Mouse (Mus musculus) spleen, postnatal 36 days (tissue): ENCODE measurements around the gene Sf3a3.

Source experiments
- DNase-seq, 2 experiments: peaks; one replicate each; pipeline ENCODE4 v3.0.0; 2022; ENCODE audit warnings: low spot score in 2 of 2, mixed read lengths in 1 of 2

Sf3a3 gene

DNA sequence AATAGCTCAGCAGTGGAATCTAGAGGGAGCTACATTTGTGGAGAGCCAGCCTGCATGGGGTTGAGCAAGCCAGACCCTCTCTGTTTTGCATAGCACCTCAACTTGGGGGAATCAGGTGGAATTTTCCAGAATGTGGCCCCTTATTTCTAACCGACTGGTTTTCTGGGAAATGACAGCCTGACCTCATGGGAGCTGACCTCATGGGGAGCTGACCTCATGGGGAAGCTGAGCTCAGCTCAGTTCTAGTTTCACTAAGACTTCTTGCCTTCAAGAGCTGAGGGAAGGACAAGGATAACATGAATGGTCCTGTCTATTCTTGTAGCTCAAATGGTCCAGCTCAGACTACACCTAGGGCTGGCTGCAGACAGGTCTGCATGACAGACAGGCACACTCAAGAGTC is 24.2 kb downstream of the Sf3a3 start:
- no peak for DNase-seq

DNA sequence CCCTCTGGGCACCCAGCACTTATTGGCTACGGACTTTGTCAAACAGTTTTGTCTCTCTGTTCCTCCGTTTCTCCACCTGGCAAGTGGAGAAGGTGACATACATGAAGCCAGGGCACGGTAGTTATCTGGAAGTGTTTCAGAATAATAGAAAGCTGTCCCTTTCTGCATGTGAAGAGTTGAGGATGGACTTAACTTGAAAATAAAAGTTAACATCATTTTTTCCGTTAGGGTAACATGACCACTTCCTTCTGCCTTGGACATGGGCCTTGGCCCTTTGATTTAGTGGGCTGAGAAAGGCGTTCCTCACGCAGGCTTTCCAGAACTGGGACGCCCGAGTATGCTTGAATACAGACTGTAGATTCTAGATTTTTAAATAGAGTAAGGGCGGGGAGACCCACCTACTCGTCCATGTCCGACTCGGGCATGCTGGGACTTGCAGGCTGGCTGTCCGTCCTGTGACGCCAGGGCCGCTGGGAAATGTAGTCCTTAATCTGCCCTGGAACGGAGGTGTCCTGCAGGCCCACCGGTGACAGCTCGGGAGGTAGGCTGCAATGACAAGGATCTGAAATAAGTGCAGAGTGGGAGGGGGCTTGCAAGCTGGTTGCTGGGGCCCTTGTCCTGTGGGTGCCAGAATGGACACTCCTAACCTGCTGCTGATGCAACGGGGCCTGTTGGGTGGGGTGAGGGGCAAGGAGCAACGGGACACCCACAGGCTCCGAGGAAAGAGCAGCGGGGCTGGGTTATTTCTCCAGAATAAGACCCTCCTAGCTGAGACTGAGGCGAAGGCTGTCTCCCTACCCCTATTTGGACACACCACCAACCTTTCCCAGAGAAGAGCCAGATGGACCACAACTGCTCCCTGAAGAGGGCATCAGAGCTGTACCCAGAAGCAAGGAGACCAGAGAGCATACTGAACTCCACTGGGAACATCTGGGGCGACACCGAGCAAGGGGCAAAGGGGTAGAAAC is 27.1 kb downstream of the Sf3a3 start, which contains the start of gene Inpp5b:
Gene Inpp5b (plus strand): TSS at position 475 of the 968 bp plus-strand sequence.
- DNase-seq = peak; percentile 83 to 84

DNA sequence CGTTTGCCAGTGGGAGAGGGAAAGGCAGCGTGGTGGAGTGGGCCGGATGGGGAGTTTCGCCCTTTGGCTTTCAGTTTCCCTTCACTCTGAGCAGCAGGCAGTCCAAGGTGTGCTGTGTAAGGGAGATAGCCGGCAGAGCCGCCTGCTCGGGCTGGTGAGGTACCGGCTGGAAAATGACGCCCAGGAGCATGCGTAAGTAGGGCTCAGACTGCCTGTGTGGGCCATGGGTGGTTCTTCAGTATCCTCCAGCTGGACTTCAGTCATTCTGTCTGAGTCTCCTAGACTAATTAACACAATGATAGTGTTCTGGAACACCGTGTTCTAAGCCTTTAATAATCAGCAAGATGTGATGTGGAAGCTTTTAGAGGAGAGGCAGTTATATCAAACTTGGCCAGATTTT is 28.3 kb downstream of the Sf3a3 start:
- no peak for DNase-seq

DNA sequence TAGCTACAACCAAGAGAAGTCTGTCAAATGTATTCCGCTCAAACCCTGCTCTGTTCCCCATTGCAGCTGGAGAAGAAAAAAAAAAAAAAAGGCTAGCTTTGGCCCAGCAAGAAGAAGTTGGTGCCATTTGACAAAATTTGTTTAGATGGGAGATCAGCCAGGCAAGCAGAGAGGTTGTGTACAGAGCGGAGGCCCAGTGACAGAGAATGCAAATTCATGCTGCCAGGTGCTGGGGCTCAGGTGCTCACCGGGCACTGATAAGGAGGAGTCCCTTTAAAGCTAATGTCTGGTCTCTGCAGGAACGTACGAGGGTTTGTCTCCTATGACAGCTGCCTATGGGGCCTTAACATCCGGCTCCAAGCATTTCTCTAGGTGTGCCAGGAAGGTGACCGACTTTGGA is 32.0 kb downstream of the Sf3a3 start:
- DNase-seq = no peak

DNA sequence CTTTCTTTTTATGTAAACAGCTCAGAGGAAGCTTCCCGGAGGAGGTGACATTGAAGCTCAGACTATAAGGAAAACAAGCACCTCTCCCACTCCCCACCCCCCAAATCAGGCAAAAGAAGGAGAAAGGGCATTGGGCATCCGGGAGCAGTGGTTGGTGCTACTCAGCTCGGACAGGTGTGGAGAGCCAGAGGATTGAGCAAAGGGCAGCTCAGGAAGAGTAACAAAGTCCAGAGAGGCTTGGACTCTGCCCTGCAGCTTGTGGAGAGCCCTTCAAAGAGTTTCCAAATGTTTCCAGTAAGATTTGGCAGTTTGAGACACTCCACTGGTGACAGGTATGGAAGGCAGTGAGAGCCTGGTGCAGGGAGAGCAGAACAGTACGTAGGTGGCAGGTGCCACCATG is 33.3 kb downstream of the Sf3a3 start:
- no peak for DNase-seq

DNA sequence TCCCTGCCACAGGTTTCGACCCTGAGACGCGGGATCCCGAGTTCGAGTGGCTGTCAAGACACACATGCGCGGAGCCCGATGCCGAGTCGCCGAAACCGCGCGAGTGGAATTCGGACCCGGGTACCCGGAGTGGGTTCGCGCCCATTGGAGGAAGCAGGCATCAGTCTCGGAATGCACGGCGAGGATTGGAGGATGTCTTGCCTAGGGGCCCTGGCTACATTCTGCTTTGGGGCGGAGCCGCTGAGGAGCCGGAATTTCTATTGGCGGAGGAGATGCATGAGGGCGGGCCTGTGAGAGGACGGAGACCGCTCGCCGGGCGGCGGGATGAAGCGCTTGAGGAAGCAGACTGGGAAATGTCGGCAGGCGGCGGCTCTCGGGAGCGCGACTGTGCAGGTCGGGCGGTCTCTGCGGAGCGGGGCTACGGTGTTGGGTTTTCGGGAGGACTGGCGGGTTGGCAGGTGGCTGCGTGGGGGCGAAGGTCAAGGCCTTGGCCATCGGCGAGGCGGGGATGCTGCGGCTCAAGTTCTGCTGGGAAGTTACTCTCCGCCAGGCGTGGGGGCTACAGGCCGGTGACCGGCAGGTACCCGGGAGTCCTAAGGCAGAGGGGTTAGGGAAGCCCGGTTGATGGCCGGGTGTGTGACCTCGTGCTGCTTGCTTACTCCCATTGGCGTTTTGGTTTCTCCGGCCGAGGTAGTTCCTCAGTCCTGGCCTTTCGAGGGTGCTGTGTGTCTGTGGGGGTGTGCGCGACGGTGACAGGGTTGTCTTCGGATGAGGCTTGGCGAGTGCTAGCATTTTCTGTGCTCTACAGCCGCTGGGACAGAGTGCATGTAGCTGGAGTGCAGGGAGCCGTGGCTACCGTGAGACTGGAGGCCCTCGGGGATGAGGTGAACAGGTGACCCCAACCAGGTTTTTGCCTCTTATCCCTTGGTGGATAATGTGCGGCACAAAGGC is 37.0 kb downstream of the Sf3a3 start:
- peak; percentile 98 for DNase-seq

DNA sequence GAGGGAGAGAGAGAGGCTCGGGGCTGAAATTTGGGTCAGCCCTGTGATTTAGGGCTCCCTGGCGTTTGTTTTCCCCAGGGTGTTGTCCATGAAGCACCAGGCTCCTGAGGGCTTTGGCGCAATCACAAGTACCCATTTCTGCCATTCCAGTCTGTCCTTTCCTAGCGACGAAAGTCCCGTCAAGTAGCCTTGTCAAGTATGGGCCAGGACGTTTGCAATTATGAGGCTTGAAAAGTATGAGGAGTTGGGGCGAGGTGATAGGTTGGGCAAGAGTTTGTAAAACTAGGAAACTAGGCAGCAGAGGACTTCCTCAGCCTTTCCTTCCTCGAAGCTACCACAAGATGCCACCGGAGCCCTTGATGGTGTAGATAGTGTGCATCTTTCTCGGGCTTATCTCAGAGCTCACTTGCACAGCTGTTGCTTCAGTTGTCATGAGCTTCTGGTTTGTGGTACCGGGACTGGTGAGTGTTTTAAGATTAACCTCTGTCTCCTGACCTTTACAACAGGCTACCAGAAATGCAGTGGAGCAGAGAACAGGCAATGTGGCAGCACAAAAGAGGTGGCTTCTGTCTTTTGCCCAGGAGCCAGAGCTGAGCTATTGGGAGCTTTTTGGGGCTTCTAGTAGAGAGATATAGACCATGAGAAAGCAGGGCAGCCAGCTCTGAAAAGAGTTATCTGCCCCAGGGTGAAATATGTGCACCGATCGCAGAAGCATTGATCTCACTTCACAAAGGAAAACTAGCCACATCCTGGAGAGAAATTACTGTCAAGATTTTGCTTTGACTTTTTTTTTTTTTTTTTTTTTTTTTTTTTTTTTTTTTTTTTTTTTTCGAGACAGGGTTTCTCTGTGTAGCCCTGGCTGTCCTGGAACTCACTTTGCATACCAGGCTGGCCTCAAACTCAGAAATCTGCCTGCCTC is 38.0 kb downstream of the Sf3a3 start:
- DNase-seq = peak; percentile 48 to 66

DNA sequence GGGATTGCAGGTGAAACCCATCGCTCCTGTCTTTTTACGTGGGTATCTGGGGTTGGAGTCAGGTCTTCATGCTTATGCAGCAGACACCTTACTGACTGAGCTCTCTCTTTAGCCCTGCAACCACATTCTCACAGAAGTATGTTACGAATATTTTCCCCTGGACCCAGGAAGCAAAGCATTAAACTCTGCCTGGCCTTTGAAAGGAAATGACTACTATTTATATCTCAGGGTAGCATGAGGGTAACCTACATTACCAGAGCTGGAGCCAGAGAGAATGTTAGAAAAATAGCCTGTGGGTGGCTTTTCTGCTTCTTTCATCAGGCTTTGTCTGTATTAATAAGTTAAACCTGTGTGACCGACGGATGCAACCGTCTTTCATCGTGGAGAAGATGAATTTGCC is 41.0 kb downstream of the Sf3a3 start:
- DNase-seq = no peak

DNA sequence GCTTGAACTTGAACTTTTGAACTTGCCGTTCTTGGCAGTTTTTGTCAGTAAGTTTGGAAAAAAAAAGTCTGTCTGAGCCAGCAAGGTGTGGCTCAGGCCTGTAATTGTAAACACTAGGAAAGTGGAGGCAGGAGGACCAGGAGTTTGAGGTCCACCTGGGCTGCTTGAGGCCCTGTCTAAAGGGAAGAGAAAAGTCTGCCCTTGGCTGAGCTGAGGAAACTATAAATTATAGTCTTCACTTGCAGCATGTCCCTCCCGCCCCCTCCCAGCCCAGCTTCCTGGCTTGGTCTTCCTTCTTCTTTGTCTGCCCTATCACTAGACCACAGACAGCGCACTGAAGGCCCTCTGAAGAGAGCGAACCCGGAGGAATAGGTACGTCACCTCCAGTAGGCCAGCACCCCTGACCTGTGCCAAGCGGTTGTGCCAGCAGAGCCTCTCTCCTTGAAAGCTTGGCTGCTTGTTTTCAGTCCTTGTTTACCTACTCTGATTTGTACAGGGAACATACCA is 44.8 kb downstream of the Sf3a3 start:
- DNase-seq = no peak

DNA sequence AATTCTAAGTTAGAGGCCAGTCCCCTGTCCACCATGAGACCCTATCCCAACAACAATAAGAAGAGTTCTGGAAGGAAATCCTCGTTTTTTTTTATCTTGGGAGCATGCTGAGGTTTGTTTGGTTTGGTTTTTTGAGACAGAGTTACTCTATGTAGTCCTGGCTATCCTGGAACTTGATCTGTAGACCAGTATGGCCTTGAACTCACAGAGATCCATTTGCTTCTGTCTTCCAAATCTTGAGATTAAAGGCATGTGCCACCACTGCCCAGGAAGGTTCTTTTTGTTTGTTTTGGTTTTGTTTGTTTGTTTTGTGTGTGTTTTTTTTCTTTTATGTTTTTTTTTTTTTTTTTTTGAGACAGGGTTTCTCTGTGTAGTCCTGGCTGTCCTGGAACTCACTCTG is 46.6 kb downstream of the Sf3a3 start:
- no peak for DNase-seq

DNA sequence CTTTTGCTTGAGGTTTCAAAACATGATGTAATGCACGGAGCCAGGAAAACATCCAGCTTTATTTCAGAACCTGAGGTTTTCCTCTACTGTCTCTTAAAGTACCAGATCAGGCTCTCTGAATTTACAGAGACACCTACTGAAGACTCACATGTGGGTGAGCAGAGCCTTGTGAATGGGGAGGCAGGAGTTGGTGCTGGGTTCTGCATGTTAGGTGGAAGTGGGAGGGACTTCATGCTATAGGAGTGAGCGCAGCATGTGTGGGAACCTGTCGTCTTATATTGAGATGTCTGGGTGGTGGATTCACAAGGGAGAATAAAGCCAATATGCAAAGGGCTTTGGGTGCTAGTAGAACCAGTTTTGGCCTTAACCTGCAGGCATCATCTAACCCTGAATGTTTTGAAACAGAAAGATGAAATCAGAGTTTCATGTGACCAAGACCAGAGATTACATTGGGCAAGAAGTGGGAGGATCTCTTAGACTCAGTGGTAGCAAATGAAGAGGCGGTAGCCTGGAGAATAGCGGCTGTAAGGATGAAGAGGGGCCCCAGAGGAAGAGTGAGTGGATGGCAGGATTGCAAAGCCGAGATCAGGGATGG is 48.4 kb downstream of the Sf3a3 start:
- no peak for DNase-seq

DNA sequence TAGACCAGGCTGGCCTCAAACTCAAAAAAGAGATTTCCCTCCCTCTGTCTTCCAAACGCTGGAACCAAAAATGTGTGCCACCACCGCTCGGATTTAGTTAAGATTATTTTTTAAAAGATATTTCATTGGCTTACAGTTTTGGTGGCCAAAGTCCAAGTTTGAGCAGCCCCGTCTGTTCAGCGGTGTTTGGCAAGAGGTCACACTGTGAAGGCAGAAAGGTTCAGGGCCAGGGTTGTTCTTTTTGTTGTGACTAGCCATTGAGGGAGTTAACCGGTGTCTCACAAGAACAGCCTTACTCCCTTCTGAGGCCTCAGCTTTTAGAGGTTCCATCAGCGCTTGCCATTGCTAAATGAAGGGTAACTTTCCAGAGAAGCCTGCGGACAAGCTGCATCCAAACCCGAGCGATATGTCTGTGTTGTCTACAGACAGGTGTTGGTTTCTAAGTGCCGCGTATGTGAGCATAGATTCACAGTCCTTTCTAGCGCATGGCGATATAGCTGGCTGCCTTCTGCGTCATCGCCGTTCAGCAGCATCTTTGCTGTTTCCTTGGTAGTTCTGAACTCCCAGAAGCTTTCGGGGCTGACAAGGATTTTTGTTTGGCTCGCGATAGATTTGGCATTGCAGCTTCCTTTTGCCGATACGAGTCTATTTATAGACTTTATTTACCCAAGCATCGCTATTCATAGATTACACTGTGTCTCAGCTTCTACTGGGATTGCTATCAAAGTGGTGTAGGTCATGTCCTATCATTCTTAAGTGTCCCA is 51.4 kb downstream of the Sf3a3 start:
- DNase-seq = no peak

DNA sequence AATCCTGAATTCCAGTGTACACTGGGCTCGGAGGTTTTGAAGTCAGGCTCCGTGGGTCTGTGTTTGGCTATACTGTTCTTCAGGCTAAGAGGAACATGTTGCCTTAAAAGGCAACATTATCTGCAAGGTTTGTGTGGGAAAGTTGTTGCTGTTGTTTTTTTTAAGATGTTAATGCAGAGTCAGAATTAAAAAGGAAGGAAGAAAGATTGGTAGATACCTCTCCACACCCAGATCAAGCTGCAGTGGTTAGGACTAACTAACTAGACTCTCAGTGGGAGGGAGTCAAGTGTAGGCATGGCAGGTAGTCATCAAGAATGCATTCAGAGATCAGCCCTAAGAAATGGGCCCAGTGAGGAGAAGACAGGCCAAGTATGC is 52.0 kb downstream of the Sf3a3 start:
- no peak for DNase-seq

DNA sequence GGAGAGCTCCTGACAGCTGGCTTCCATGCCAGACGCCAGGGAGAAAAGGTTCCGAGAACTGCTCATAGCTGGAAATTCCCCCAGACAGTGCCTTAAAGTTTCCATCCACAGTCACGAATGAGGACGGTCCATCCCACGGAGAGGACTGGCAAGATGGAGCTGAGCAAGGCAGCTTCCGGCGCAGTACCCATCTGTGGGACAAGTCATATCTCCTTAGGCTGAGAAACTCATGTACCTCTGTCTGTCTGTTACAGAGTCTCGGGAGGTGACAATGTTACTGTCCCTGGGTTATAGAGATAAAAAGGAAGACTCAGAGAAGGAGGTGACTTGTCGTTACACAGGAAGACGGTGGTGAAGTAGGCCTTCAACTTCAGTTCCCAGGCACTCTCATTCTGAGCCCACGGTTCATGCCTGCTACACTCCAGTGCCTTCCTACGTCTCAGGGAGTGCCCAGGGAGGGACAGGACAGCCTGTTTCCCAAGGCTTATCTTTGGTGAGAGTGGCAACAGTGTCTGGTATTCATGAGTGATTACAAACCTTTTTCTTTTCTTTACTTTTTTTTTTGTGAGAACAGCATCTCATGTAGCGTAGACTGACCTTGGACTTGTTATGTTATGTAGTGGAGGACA is 54.5 kb downstream of the Sf3a3 start:
- DNase-seq = no peak

DNA sequence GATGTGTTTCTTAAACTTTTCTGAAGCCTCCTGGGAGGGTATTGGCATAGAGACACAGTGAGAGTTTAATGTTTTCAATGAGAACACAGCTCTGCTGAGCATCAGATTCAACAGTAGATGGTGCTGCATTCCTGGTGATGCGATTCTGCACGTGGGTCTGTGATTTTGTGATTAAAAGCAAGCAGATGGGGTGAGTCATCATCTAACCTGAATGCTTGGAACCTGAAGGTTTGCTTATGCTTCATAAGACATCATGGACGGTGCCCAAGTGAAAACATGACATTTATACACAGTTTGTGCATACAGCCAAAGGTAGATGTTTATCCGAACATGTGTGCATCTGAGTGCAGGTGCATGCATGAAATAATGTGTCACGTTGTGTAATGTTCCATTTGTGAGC is 56.0 kb downstream of the Sf3a3 start:
- no peak for DNase-seq

DNA sequence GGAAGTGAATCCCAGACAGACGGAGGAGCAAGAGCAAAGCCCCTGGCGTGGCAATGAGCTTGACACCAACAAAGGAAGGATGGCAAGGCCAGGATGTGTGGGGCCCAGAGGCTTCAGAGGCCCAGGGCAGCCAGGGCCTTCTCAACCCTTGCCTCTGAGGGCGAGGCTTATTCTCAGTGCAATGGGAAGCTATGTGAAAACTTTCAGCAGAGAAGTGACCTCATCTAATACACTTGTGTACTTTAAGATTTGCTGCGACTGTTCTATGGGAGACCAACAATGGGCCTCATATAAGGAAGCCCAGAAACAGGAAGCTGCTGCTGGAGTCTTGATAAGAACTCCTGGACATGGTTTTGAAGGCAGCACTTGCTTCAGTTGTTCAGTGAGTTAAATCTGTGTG is 57.5 kb downstream of the Sf3a3 start:
- no peak for DNase-seq

DNA sequence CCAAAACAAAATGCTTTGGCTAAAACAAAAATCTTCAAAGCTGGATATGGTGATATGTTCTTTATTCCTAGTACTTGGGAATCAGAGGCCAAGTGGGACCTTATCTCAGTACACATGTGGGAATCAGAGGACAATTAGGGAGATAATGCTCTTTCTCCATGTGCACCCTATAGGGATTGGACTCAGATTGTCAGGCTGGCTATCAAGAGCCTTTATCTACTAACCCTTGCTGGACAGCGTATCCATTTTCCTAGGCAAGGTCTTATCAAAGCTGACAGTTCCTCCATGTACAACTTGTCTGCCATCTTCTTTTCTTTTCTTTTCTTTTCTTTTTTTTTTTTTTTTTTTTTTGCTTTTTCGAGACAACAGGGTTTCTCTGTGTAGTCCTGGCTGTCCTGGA is 58.9 kb downstream of the Sf3a3 start:
- DNase-seq = no peak

DNA sequence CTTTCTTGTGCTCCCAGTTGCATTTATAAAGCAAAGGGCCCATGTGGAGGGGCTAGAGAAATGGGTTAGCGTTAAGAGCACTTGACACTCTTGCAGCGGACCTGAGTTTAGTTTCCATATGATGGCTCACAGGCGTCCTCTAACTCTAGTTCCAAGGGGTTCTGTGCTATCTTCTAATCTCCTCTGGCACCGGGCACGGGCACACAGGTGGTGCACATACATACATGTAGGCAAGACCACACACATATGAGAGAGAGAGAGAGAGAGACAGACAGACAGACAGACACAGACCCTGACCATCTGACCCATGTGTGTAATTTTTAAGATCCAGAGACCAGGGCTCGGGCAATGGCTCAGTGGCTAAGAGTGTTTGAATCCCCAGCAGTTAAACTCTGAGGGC is 59.4 kb downstream of the Sf3a3 start:
- DNase-seq = no peak

DNA sequence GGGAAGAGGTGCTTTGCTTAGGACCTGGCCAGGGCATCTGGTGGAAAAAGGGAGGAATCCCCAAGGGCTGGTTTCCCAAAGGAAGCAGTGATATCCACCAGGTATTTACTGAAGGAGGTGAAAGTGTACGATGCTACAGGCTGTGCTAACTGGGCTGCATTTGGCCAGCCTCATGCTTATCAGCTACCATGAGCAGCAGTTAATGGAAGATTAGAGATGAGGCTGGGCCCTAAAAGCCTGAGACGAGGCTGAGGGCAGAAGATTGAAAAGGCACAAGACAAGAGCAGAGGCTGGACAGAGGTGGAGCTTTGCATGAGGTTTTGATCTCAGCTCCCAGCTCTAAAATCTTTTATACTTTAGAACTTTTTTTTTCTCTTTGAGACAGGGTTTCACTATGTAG is 59.9 kb downstream of the Sf3a3 start:
- DNase-seq = peak; percentile 30 to 57

DNA sequence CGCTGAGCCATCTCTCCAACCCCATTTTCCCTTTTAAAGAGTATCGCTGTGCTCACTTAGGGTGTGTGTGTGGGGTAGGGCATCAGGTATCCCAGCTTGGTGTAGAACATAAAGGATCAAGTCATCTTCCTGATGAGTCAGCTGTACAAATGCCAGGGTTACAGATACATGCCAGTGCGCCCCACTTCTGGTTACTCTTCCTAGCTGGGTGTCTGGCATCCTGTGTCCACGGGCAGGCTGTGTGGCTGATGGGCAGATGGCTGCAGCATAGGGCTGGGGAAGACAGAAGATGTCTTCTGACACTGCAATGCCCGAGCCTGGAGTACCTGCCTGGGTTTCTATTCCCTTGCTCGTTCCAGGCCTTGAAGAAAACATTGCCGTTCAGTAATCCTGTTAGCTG is 66.8 kb downstream of the Sf3a3 start:
- DNase-seq = no peak
